Mouse (Mus musculus): ENCODE results near the gene Cdc42ep3. TPM values are rescaled to one million over a fixed set of nuclear protein-coding genes. Genes with fewer than 3 reads are reported as not detected.

The Cdc42ep3 gene
- total RNA-seq, 2 experiments from 2014 or later, result 28.0 to 33.4 TPM

DNA sequence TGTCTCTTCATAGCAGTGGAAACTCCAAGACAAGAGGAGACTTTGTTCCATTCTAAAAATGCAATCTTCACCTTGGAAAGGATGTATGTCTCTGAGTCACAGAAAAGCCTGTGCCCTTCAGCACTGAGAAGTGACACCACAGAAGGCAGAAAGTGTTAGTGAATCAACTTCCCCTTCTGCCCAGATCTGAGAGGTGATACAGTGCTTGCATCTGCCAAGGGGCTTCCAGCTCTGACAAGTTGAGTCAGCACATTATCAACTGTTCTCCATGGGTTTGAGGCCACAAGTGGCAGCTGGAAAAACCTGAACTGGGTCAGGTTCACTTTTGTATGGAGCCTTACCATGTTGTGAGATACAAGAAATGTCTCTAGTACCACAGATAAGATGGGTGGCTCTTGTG lies 55.9 kb downstream of the Cdc42ep3 start:
- ATAC-seq (replicated peaks; ENCODE audit: low FRiP score, poor library complexity, severe bottlenecking), result no peak

DNA sequence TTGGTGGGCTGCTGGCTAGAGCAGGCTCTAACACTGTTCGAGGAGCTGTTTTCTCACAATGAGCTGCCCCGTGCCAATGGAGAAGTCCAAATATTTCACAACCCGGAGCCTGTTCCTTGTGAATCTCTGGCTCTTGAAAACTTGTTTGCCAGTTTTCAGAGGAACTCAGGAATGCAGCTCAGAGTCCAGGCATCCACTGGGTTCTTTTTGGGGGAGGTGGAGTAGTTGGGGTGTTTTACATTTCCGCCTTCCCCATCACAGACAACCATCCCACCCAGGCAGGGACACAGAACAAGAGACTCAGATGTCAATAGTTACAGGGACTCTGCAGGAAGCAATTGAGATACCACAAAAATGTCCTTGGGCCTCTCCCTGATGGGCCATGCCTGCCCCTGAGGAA lies 59.0 kb downstream of the Cdc42ep3 start:
- ATAC-seq (replicated peaks; ENCODE audit: low FRiP score, poor library complexity, severe bottlenecking), result no peak

DNA sequence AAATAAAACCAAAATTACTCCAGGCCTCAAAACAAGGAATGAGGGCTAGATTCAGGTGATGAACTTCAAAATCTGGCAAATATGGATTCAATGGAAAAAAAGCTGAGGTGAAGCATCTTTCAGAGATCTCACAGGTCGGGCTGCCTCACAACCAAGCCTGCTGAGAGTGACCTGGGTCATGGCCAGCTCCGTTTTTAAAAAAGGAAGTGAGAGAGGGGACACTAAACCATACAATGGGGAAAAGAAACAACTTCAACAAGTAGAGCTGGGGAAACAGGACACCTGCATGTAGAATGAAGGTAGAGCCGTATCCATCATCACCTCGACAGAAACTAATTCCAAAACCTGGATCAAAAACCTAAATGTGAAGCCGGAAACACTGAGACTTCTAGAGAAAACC lies 63.2 kb downstream of the Cdc42ep3 start:
- no peak for ATAC-seq (replicated peaks; ENCODE audit: low FRiP score, poor library complexity, severe bottlenecking)

DNA sequence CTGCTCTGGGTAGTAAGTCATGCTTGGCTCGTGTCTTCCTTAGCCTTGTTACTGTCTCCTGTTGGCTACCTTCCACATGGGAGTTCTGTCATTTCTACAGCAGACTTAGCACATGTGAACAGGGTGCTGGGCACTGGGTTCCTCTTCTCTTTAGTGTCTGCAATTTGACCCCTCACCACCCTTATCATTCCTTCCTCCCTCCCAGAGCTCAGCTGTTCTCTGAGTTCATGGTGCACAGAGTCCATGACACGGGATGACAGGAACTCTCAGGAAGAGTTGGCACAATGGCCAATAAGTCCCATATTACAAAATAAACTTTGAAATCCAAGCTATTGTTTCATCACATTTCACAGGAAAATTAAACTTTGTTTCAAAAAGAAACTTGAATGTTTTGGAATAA lies 64.2 kb downstream of the Cdc42ep3 start:
- no peak for ATAC-seq (replicated peaks; ENCODE audit: low FRiP score, poor library complexity, severe bottlenecking)

DNA sequence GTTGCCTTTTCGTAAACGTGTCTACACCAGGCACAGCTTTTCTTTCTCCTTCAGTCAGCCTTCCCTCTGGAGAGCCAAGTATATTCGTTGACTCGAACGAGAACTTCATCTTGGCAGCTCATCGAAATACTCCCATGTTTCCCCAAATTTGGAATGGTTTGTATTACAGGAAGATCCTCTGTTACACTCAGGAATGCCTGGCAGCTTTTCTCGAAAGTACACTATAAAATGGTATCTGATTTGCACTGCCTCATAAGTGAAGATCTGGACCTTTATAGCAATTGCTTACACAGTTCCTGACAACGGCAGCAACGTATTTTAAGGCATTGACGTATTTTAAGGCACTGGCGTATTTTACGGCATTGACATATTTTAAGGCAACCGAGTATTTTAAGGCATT lies 67.6 kb downstream of the Cdc42ep3 start:
- no peak for ATAC-seq (replicated peaks; ENCODE audit: low FRiP score, poor library complexity, severe bottlenecking)

DNA sequence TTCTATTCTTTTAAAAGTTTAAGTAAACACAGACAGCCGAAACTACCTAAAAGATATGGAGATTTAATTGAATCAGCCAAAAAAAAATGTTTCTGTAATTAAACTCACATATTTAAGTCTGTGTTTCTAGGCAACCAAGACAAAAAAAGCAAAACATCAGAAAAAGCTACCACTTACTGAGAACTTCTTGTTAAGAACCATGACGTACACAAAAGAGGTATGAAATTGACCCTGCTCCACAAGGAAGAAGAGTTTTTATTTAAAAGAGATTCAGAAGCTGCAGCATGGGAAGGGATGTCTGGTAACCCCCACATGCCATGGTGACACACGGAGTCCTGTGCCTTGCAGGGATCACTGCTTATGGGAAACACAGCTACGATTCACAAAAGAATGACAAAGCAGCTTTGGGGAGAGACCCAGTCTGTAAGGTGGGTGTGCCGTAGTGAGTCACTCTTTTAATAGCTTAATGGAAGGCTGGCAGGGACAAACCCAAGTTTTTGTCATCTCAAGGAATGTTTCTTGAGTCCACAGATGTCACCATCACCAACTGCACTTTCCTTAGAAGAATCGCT lies 69.8 kb downstream of the Cdc42ep3 start:
- no peak for ATAC-seq (replicated peaks; ENCODE audit: low FRiP score, poor library complexity, severe bottlenecking)
